Mouse (Mus musculus): ENCODE data around the gene Neurl3.

GRCm38 (mm10) chr1:36299676-36300075 lies 25.2 kb upstream of the Neurl3 start:
- TF ChIP-seq CTCF (IDR thresholded peaks at IDR 0.05; ENCODE audit: low read depth): no peak
- TF ChIP-seq EP300 (optimal IDR thresholded peaks at IDR 0.05): no peak
